Mouse (Mus musculus) olfactory bulb, adult 2 months (tissue): ENCODE measurements around the gene Tspan18. TPM values are rescaled to one million over a fixed set of nuclear protein-coding genes. Genes with fewer than 3 reads are reported as not detected.

Experiments
- H3K27ac ChIP-seq: fragments of 200-500 bp; 2 replicates; pipeline ENCODE4 v1.5.1; 2012; ENCODE audit warnings: low read depth, low read length; ENCODE audit not compliant: insufficient read depth
- H3K4me1 ChIP-seq: fragments of 200-500 bp; 2 replicates; pipeline ENCODE4 v1.6.1; 2012; ENCODE audit warnings: low read length; ENCODE audit not compliant: control insufficient read depth, insufficient read depth
- H3K4me3 ChIP-seq: fragments of 200-500 bp; 2 replicates; pipeline ENCODE4 v1.5.1; 2012; ENCODE audit warnings: mild to moderate bottlenecking, low read depth, low read length, moderate library complexity; ENCODE audit not compliant: insufficient read depth
- CTCF ChIP-seq: fragments of 200-500 bp; IDR thresholded peaks from 2 replicates; pipeline ENCODE4 v1.5.1; 2012; ENCODE audit warnings: low read depth, mild to moderate bottlenecking, low read length, moderate library complexity; ENCODE audit not compliant: insufficient read depth
- POLR2A ChIP-seq: fragments of 200-500 bp; IDR thresholded peaks from 2 replicates; pipeline ENCODE4 v1.6.1; 2012; ENCODE audit warnings: mild to moderate bottlenecking, low read depth, low read length, moderate library complexity; ENCODE audit not compliant: insufficient read depth
- WGBS: fragments of 180-500 bp; shearing (Covaris S2); methylation state at CpG from one replicate; pipeline ENCODE4 v1.1.7; 2018; 5-methylcytosine and 5-hydroxymethylcytosine counted together
- polyA plus RNA-seq: library from polyadenylated mRNA; stranded (reverse); fragments of >200 nt; gene quantifications from 2 replicates; pipeline ENCODE4 v1.2.4, GENCODE M21; 2012; ENCODE audit warnings: low replicate concordance; ENCODE audit not compliant: missing spikeins, insufficient read depth, insufficient read length

Tspan18 gene
- polyA plus RNA-seq, 1 experiment, result not detected

DNA sequence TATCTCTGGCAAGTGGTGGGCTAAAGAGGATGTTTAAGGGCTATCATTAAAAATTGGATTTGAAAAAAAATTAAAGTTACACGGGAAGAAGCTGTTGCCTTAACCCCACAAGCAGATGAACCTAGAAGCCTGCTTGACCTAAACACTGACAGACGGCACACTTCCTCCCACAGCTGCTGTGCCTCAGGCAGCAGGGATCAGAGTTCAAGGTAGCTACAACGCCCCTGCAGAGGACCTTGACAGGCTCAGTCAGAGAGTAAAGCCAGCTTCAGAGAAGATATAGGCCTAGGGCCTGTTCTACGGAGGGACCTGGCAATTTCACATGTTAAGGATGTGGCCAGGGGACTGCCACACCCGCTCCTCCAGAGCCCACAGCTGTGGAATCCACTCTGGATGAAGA, 161.8 kb downstream of the Tspan18 start:
- Histone ChIP-seq H3K4me3 (no peak overlapping the region), H3K4me1 (peaks cover 33% of the 10 kb centered on the region), H3K27ac (no peak overlapping the region)
- TF ChIP-seq CTCF, result no peak
- no peak for TF ChIP-seq POLR2A
- 93% methylated on average over 5 of the region's 5 CpGs for WGBS

DNA sequence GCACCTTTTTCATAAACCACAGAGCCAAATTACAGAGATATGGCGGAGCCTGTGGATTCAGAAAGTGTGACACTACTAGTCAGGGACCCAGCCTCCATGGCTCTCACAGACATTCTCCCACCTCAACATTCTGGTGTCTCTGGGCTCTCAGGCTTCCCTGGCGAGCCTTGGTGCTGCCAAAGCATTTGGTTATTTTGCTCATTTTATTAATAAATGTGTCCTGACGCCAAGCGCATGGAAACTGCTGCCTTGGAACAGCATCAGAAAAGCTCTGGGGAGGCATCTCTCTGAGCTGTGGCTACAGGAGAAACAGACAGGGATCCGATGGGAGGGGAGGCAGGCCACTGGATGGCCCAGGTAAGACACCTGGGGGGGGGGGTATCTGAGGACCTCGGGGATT, 162.4 kb downstream of the Tspan18 start:
- no peak for TF ChIP-seq POLR2A
- no peak for TF ChIP-seq CTCF
- H3K27ac ChIP-seq, result no peak overlapping the region
- no peak overlapping the region for H3K4me3 ChIP-seq
- H3K4me1 ChIP-seq, result peaks cover 29% of the 10 kb centered on the region
- 83% methylated on average over 6 of the region's 6 CpGs for WGBS

GRCm38 (mm10) chr2:93170845-93171200, 163.5 kb downstream of the Tspan18 start:
- Histone ChIP-seq H3K4me3 (no peak overlapping the region), H3K27ac (no peak overlapping the region), H3K4me1 (peaks cover 17% of the 10 kb centered on the region)
- no peak for TF ChIP-seq CTCF
- TF ChIP-seq POLR2A, result no peak
- WGBS, result 65% methylated on average over 5 of the region's 5 CpGs

DNA sequence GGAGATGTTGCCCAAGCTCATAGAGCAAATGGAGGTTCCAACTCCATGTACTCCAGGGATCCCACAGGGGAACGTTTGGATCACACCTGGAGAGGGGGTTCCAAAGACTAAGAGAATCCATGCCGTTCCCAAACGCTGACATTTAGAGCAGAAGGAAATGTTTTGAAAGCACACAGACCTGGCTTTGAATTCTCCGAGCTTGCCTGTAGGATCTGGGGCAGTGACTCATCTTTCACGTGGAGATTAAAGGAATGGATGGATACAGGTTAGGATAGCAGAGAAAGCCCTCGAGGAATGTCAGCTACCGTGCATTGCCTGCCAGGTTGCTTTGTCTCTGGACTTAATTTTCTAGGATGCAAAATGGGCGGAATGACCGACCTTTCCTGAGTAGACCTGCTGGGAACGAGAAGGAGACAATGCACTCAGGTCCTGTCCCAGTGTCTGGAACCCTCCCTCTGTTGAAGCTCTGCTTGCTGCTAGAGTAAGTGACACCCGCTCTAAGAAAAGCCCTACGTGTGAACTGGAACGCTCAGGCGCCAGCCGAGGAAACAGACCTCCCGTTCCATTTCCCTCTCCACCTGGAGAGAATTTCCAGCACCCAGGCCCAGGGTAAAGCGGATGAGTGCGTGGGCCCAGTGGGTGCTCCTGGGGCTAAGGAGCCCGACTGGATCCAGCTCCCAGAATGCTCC, 164.0 kb downstream of the Tspan18 start:
- Histone ChIP-seq H3K27ac (no peak overlapping the region), H3K4me1 (peaks cover 14% of the 10 kb centered on the region), H3K4me3 (no peak overlapping the region)
- WGBS, result 71% methylated on average over 19 of the region's 19 CpGs
- TF ChIP-seq CTCF (no peak), POLR2A (no peak)

GRCm38 (mm10) chr2:93166734-93167406, 167.4 kb downstream of the Tspan18 start:
- TF ChIP-seq CTCF, result no peak
- TF ChIP-seq POLR2A, result no peak
- 88% methylated on average over 14 of the region's 14 CpGs for whole genome bisulfite sequencing
- Histone ChIP-seq H3K4me3 (no peak overlapping the region), H3K27ac (no peak overlapping the region), H3K4me1 (peaks cover 7% of the 10 kb centered on the region; the same call in 1 of the 2 replicates)

- TF ChIP-seq POLR2A, result no peak
- no peak for TF ChIP-seq CTCF
- Histone ChIP-seq H3K27ac (no peak overlapping the region), H3K4me3 (no peak overlapping the region), H3K4me1 (peaks cover 7% of the 10 kb centered on the region; the same call in 1 of the 2 replicates)
- WGBS, result 92% methylated on average over 6 of the region's 6 CpGs
These were observed 168.0 kb downstream of the Tspan18 start for GRCm38 (mm10) chr2:93166295-93166694.

DNA sequence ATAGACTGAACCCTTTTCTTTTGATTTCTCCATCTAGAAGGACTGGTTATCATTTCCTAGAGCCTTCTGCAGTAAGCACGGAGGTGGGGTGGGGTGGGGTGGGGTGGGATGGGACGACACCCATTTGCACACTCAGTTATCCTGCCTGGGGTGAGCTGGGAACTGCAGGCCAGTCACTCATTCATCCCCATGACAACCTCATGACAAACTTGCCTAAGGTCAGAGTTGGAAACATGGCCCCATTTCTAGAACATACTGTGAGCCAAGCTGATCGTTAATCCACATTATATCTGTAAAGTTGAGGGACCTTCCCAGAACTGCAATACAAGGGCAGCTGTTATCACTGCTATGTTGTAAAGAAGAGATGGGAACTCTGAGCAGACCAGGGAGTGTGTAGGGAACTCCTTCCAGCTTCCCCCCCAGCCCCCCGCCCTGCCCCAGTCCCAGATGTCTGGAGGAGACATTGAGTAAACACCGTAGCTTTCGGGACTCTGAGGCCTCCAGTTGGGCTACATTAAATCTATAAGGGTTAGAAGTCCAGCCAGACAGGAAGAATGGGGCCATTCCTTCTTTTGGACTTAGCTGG, 170.5 kb downstream of the Tspan18 start:
- Histone ChIP-seq H3K4me1 (peaks cover 2% of the 10 kb centered on the region; the same call in 1 of the 2 replicates), H3K4me3 (no peak overlapping the region), H3K27ac (no peak overlapping the region)
- TF ChIP-seq POLR2A, result no peak
- no peak for TF ChIP-seq CTCF
- 86% methylated on average over 6 of the region's 6 CpGs for WGBS

DNA sequence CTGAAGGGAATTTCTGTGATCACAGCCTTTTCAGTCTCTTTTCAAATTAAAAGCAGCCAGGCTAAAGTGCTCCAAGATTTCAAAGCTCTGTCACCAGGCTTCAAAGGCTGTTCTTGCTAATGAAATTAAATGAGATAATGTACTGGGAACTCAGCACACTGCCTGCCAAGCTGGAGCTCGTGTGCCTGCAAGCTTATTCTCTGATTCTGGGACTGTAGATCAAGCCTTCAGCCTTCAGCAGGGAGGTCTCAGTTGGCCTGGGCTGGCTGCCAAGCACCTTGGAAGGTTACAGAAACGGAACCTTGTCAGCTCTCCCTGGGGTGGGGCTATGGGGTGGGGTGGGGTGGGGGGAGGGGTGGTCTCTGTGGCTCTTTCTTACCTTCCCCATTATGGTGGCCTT, 171.0 kb downstream of the Tspan18 start:
- H3K4me3 ChIP-seq, result no peak overlapping the region
- peaks cover 2% of the 10 kb centered on the region; the same call in 1 of the 2 replicates for H3K4me1 ChIP-seq
- 55% methylated on average over 2 of the region's 2 CpGs for WGBS
- no peak overlapping the region for H3K27ac ChIP-seq
- TF ChIP-seq POLR2A (no peak), CTCF (no peak)

- H3K4me1 ChIP-seq, result peaks cover 2% of the 10 kb centered on the region; the same call in 1 of the 2 replicates
These were observed 171.5 kb downstream of the Tspan18 start for GRCm38 (mm10) chr2:93162791-93163190.

More at GRCm38 (mm10) chr2:93162791-93163190, 171.5 kb downstream of the Tspan18 start:
- WGBS, result 71% methylated on average over 4 of the region's 4 CpGs
- no peak for TF ChIP-seq POLR2A
- no peak for TF ChIP-seq CTCF
- no peak overlapping the region for H3K27ac ChIP-seq
- no peak overlapping the region for H3K4me3 ChIP-seq
